Mouse (Mus musculus) cerebellum, adult (tissue): ENCODE data around the gene Cenpa.

ENCODE experiments used
- ATAC-seq: cut with Nextera tagmentation; 2 replicates; pipeline ENCODE4 v1.9.2; 2017; ENCODE audit warnings: mild to moderate bottlenecking, moderate library complexity, mixed read lengths; ENCODE audit not compliant: insufficient number of reproducible peaks, low FRiP score, low TSS enrichment

Gene Cenpa

DNA sequence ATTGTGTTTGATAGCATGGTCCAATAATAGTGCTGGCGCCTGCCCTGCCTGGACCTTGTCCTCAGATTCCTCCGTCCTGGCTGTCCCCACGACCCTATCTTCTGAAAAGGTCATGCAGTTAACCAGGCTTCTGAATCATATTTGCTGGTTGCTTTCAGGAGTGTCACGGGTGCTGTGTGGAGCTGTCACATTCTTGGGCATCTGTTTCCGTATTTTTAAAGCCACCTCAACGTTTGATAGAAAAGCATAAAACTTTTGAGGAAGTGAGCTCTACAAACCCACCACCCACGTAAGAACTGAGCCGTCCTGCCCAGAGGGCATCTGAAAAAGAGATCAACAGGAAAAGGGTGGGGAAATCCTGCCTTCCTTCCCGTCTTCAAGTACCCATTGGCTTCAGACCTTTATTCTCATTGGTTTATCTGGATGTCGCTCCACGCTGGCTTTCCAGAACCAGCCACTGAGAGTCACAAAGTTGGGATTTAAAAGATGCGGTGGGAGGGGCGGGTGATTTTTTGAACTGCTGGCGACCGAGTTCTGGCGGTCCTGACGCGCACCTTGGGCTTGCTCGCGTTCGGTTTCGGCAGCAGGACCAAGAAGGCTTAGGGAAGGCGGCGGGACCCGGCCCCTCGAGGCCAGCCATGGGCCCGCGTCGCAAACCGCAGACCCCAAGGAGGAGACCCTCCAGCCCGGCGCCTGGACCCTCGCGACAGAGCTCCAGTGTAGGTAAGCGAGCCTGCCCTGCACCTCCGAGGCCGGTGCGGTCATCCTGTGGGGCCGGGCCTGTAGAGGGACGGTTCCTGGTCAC, at the start of gene Cenpa:
Cenpa (plus strand) TSS at position 387 of the 805 bp plus-strand sequence.
- ATAC-seq, result peak; percentile 99

DNA sequence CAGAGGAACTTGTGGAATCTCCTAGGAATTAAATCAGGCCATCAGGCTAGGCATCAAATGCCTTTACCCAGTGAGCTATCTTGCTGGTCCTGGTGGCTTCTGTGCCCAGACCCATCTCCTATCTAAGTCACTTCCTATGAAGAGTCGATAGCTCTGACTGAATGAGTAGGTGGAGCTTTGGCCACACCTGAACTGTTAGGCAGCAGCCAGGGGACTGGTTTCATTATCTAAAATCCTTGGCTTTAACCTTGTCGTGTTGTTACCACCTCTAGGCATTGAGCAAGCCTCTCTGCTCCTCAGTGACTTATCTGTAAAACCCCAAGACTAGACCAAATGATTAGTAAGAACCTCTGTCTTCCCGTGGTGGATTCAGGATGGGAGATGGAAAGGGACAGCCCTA, 49.2 kb upstream of the Cenpa start:
- no peak for ATAC-seq

DNA sequence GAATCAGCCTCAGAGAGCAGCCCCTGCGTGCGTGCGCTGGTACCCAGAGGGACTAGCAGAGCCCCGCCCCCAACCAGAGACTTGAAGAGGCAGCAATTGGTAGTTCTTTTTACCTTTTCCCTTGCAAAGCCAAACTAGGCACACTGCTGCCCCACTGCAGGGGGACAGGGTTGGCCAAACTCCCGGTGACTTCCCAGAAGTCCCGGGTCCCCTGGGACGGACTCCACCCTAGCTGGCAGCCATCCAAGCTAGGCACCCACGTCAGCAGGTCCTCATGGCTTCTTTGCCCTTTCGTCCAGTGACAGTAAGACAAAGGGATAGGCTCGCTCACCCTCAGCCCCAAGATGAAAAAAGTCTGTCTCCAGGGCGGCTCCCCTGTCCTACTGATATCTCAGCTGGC, 48.7 kb upstream of the Cenpa start:
- ATAC-seq, result no peak

DNA sequence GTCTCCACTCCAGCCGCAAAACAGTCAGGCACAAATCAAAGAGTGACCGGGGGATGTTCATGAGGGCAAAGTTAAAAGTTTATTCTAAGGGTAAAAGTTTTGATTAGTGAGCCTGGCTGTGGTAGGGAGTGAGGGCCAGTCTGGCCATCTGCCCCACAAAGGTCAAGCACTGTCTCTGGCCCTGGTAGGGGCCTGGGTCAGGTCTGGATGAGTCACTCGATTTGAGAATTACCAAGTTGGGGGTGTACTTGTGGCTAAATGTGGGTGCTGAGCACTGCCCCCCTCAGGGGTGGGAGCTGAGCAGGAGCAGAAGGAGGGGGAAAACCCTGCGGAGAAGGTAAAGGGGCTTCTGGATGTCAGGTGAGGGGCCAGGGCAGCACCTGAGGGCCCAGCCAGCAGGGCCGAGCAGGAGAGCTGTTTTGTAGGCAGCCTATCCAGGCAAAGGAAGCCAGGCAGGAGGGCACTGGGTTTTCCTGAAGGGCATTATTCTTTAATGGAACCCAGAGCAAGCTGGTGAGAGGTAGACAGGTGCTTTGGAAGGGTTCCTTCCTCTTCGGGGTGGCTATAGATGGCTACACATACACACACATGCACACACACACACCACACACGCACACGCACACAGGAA, 48.1 kb upstream of the Cenpa start:
- ATAC-seq, result no peak

DNA sequence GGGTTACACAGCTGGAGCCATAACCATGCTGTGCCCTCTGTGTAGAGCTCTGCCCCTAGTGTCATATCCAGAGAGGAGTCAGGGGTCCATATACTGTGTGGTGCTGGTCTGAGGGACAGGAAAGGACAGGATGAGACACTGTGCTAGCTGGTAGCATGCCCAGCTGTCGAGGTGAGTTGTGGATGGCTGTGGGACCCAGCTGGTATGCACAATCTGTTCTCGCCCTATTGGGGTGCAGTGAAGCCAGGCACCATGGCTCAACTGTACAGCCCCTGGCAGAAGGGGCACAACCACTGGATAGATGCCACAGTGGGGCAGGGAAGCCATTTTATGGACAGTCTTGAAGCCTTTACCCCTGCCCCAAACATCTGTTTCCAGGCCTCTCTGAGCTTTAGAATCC, 47.4 kb upstream of the Cenpa start:
- ATAC-seq, result no peak

DNA sequence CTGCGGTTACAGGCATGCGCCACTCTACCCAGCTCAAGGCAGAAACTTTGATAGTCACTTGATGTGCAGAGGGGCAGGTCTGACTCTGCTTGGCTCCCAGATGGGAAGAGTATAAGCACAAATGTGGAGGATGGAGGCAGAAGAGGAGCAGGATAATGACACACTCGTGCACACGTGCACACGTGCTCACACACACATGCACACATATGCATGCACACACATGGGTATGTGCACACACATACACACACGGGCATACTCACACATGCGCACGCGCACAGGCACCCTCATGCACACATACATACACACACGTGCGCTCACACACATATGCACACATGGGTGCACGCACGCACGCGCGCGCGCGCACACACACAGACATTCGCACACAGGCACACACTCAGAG, 46.0 kb upstream of the Cenpa start:
- ATAC-seq, result no peak

DNA sequence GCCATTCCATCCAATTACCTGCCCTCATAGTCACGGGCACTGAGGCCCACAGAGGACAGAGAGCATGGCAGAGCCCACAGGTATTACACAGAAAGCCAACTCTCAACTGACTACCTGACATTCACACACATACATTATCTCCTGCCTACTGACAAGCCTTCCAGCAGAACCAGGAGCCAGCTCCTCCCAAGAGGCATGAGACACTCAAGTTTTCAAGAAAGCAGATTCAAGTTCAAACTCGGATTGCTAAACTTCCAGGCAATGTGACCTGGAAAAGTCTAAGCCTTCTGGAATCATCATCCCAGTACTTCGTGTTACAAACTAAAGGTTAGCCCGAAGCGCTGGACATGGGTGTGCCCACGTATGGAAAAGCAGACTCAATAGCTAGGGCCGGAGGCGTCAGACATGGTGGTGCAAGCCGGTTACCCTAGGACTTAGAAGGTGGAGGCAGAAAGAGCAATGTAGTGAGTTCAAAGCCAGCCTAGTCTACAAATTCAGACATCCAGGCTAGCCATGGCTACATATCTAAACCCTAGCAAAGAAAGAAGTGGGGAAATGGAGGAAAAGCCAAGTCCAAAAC, 45.3 kb upstream of the Cenpa start:
- no peak for ATAC-seq

DNA sequence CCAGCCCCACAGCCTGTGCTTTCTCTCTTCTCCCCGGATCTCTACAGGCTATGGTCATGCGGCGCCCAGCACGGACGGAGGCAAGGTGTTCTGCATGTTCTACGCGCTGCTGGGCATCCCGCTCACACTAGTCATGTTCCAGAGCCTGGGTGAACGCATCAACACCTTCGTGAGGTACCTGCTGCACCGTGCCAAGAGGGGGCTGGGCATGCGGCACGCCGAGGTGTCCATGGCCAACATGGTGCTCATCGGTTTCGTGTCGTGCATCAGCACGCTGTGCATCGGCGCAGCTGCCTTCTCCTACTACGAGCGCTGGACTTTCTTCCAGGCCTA, 44.8 kb upstream of the Cenpa start:
- no peak for ATAC-seq

DNA sequence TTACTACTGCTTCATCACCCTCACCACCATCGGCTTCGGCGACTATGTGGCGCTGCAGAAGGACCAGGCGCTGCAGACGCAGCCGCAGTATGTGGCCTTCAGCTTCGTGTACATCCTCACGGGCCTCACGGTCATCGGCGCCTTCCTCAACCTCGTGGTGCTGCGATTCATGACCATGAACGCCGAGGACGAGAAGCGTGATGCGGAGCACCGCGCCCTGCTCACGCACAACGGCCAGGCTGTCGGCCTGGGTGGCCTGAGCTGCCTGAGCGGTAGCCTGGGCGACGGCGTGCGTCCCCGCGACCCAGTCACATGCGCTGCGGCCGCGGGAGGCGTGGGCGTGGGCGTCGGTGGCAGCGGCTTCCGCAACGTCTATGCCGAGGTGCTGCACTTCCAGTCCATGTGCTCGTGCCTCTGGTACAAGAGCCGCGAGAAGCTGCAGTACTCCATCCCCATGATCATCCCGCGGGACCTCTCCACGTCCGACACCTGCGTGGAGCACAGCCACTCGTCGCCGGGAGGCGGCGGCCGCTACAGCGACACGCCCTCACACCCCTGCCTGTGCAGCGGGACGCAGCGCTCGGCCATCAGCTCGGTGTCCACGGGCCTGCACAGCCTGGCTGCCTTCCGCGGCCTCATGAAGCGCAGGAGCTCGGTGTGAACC, 44.3 kb upstream of the Cenpa start:
- ATAC-seq, result no peak

DNA sequence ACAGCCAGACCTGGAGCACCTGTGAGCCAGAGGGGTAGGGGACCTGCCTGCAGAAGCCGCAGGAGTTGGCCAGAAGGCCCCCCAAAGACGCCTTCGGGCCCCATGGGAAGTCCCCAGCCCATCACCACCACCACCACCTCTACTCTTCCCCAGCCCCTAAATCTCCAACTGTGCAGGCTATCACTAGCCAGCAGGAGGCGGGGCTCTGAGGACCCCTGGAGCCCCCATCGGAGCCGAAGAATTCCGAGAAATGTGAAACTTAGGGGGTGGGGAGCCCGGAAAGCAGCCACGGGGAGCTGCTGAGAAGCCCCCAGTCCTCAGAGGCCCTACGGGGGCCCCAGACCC, 43.8 kb upstream of the Cenpa start:
- ATAC-seq, result no peak

DNA sequence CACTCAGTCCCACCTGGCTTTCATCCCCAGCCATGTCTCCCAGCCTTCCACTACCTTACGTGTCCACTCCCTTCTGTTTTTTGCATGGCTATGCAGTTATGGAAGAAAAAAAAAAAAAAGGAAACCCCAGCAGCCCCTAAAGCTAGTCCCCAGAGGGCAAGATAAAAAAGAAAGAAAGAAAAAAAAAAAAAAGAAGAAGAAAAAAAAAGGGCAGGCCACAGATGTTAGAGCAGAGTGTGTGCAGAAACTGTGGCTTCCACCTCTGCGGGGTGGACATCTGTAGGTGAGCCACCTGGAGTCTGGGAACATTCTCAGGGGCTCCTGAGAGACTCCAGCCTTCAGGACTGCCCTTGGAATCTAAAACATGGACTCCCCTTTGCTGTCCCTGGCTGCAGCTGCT, 43.2 kb upstream of the Cenpa start:
- no peak for ATAC-seq

DNA sequence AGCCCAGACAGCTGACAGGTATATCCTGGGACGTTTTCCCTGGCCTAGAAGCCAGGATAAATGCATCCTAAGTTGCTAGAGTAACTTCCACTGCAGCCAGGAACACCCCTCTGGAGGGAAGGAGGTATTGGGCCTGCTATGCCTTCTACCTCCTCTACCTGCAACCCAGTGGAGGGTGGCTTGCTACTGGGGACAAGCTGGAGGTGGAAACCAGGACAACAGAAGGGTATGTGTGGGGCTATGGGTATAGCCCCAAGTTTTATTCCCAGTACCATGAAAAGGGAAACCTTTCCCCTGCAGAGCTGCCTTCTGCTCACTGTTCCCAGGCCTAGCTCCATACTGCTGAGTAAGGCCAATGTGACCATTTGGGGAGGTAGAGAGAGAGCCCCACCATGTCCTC, 42.3 kb upstream of the Cenpa start:
- ATAC-seq, result no peak

DNA sequence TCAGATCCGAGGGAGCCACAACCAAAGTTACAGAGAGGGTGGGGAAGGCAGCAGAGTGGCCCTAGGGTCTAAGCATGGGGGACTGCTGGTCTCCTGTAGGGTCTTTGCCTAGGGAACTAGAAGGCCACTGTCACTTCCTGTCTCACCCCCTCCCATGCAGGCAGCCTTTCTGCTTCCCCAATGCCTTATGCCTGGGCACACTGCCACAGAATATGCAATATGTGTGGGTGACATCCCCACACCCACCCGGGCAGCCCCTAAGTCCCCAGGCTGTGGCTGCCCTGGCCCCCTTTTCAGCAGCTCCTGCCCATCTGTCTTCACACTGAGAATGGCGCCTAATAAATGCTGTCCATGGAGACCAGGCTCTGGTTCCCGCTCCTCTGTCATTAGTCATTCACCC, 41.7 kb upstream of the Cenpa start:
- ATAC-seq, result no peak

DNA sequence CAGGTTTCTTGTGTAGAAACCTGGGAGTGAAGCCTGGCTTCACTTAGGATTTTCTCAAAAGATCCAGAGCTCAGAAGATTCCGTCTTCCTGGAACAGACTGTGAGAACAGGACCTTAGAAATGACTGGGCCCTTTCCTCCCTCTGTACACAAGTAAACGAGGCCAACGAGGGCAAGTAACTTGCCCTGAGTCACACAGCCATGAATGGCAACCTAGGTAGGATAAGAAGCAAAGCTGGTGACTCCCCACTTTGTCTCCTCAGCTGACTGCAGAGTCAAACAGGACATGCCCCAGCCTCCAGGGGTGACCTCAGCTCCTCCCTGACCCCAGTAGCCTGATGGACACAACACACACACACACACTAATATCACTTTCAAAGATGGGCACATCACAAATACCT, 41.2 kb upstream of the Cenpa start:
- ATAC-seq, result no peak

DNA sequence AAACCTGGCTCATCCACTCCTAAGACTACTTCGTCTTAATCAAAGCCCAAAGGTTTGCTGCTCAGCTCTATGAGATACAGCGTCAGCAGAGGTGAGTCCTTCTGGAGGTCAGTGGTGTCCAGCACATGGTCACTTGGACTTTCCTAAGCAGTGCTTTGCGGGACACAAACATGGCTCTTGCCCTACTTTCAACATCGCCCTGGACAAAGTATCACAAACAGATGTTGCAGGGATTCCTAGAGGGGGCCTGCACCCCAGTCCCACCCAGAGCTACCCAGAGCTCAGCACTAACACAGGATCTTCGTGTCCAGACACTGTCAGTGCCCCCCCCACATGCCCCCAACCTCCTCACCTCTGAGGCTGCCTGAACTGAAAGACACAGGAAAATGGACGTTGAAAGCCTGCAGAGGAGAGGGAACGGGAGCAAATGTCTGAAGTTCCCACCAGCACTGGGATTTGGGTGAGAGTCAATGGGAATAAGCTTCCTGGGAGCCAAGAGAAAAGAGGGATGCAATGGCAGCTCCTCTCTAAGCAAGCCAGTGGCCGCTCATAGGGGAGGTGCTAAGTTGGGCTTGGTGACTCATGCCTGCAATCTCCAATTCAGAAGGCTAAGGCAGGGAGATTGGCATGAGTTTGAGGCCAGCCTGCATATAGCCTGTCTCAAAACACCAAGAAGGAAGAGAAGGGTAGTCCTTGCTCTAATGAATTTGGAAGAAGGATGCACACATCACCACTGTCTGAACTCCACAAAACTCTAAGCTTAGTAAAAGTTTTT, 40.1 kb upstream of the Cenpa start:
- no peak for ATAC-seq

DNA sequence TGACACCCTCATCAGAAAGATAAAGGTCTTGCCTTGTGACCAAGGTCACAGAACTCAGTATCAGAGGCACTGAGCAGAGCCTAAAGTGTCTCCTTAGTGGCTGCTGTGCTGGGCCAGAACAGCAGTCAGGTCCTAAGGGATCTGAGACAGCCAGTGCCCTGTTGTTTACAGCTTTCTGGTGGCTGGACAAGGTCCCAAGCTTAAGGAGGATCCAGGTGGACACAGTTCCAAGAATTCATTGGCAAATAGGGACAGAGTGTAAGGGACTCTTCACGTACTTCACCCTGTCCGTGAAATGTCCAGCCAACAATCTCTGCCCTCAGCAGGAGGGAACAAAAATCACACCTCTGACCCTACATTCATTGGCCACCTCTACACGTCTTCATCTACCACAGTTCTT, 38.1 kb upstream of the Cenpa start:
- ATAC-seq, result no peak

DNA sequence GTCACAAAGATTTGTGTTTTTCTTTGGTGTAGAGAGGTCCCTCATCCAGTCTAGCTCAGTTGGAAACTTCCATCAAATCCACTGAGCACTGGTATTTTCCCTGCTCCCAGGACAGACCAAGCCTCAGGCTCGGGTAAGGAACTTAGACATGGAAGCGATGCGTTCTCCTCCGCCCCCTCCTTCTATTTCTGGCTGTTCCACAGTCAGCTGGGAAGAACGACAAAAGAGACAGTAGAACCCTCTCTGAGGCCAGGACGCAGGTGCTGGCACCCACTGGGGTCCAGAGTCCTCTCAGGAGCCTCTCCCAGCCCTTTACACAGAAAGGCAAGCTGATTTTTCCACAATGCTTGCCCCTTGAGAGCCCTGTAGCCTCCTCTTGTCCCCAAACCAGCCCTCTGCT, 36.2 kb upstream of the Cenpa start:
- no peak for ATAC-seq

DNA sequence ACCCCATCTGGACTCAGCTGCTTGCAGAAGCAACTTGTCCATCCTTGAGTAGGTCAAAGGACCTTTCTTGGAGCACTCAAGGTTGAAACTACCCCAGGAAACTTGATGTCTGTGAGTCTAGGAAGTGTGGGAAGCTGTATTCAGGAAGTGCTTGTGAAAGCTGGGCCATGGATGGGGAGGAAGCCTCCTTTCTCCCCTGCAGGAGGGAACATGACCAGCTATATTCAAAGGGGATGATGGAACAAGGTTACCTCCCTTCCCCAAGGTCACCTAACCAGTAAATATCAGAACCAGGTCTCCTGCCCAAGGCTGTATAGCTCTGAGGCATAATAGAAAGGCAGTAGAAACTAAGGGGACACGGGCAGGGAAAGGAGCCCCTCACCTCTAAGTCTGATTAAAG, 34.4 kb upstream of the Cenpa start:
- ATAC-seq, result no peak

DNA sequence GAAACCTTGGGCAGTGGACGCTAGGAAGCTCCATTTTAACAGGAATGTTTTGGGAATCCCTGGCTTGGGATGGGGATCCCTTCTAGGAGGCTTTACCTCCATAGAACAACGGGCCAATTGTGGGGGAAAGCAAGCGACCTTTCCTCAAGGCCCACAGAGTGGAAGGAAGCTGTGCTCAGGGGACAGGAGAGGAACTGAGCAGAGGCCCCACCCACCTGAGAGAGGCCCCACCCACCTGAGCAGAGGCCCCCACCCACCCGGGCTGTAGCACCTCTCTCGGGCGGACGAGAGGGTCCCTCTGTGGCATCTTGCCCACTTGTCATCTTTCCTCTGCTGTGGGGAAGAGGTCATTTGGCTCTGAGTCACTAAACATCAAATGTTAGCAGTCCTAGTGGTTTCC, 29.6 kb upstream of the Cenpa start:
- ATAC-seq, result no peak

DNA sequence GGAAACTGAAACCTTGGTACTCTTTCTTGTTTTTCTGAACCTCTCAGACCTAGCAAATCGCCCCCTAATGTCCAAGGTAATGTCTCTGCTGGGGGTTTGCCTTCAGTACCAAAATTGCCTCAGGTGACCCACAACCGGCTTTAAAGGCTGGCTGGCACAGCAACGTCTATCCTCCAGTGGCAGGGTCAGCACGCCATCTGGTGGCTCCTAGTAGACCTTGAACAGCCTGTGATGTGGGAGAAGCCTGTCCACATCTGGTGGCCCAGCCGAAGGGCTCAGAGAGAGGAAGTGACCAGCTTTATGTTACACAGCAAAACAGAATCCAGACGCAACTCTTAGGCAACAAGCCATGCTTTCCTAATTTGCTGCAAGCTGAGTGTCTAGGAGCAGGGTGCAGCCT, 28.5 kb upstream of the Cenpa start:
- peak; percentile 70; the same call in 1 of the 2 replicates for ATAC-seq
